Mouse (Mus musculus) 3T3-L1 (cell line): ENCODE data around the gene Dusp1.
A peak's percentile ranks its signal among the peaks of the same experiment; 100 is the strongest.

Experiments used
- DNase-seq: peaks from one replicate; pipeline ENCODE4 v3.0.0-alpha.2; 2015; ENCODE audit warnings: low read depth, low spot score

Dusp1 gene

GRCm38 (mm10) chr17:26584063-26584462, 22.1 kb upstream of the Dusp1 start:
- DNase-seq: peak; percentile 90

GRCm38 (mm10) chr17:26583606-26584005, 21.7 kb upstream of the Dusp1 start:
- peak; percentile 57 for DNase-seq

GRCm38 (mm10) chr17:26583056-26583455, 21.1 kb upstream of the Dusp1 start:
- DNase-seq: no peak

GRCm38 (mm10) chr17:26582297-26582696, 20.4 kb upstream of the Dusp1 start:
- peak; percentile 78 for DNase-seq

- no peak for DNase-seq
Observed at GRCm38 (mm10) chr17:26580873-26581401, 19.0 kb upstream of the Dusp1 start.

GRCm38 (mm10) chr17:26579396-26579795, 17.5 kb upstream of the Dusp1 start:
- DNase-seq: no peak

- no peak for DNase-seq
Observed at GRCm38 (mm10) chr17:26578771-26579170, 16.8 kb upstream of the Dusp1 start.

- no peak for DNase-seq
Observed at GRCm38 (mm10) chr17:26578162-26578561, 16.2 kb upstream of the Dusp1 start.

- DNase-seq: no peak
Observed at GRCm38 (mm10) chr17:26577309-26577708, 15.4 kb upstream of the Dusp1 start.

- no peak for DNase-seq
Observed at GRCm38 (mm10) chr17:26576833-26577232, 14.9 kb upstream of the Dusp1 start.

GRCm38 (mm10) chr17:26575786-26576690, 14.1 kb upstream of the Dusp1 start:
- DNase-seq: no peak

- DNase-seq: no peak
Observed at GRCm38 (mm10) chr17:26574701-26575100, 12.8 kb upstream of the Dusp1 start.

- no peak for DNase-seq
Observed at GRCm38 (mm10) chr17:26574118-26574517, 12.2 kb upstream of the Dusp1 start.

- DNase-seq: peak; percentile 36
Observed at GRCm38 (mm10) chr17:26572265-26572664, 10.3 kb upstream of the Dusp1 start.

- no peak for DNase-seq
Observed at GRCm38 (mm10) chr17:26571377-26571776, 9.4 kb upstream of the Dusp1 start.

GRCm38 (mm10) chr17:26570651-26571118, 8.8 kb upstream of the Dusp1 start:
- no peak for DNase-seq

- DNase-seq: no peak
Observed at GRCm38 (mm10) chr17:26569594-26570350, 7.8 kb upstream of the Dusp1 start.

GRCm38 (mm10) chr17:26567818-26568173, 5.9 kb upstream of the Dusp1 start:
- no peak for DNase-seq

- no peak for DNase-seq
Observed at GRCm38 (mm10) chr17:26567142-26567817, 5.4 kb upstream of the Dusp1 start.

GRCm38 (mm10) chr17:26564439-26564838, 2.5 kb upstream of the Dusp1 start:
- DNase-seq: no peak

- DNase-seq: no peak
Observed at GRCm38 (mm10) chr17:26563476-26563875, 1.5 kb upstream of the Dusp1 start.

- no peak for DNase-seq
Observed at GRCm38 (mm10) chr17:26562292-26562691, 364 bp upstream of the Dusp1 start.
